Mouse (Mus musculus) liver, postnatal 0 days (tissue): ENCODE results near the gene Cul9. TPM values are rescaled to one million over a fixed set of nuclear protein-coding genes. Genes with fewer than 3 reads are reported as not detected.

ENCODE experiments used
- ATAC-seq: fragments of 200-750 bp; cut with Nextera tagmentation; 2 replicates; pipeline ENCODE4 v1.8.0; 2017; ENCODE audit warnings: mild to moderate bottlenecking, moderate library complexity
- DNase-seq: peaks from one replicate; pipeline ENCODE4 v3.0.0-alpha.2; 2016
- H3K27ac ChIP-seq: fragments of 300-500 bp; sonication (generic); 2 replicates; pipeline ENCODE4 v1.5.1; 2014; ENCODE audit warnings: antibody characterized with exemption, moderate library complexity, mild to moderate bottlenecking, low read depth
- H3K27me3 ChIP-seq: fragments of 300-500 bp; sonication (generic); 2 replicates; pipeline ENCODE4 v1.6.1; 2014; ENCODE audit warnings: low read length, control low read depth, mixed read lengths; ENCODE audit not compliant: insufficient read depth
- H3K36me3 ChIP-seq: fragments of 300-500 bp; sonication (generic); replicated peaks from 2 replicates; pipeline ENCODE4 v1.6.1; 2014; ENCODE audit warnings: mild to moderate bottlenecking, control low read depth, low read length, moderate library complexity, mixed read lengths; ENCODE audit not compliant: insufficient read depth
- H3K4me1 ChIP-seq: fragments of 300-500 bp; sonication (generic); 2 replicates; pipeline ENCODE4 v1.6.1; 2014; ENCODE audit warnings: antibody characterized with exemption, mild to moderate bottlenecking, control low read depth; ENCODE audit not compliant: insufficient read depth
- H3K4me2 ChIP-seq: fragments of 300-500 bp; sonication (generic); 2 replicates; pipeline ENCODE4 v1.6.1; 2014; ENCODE audit warnings: low read depth, mild to moderate bottlenecking, low read length, moderate library complexity, mixed read lengths
- H3K4me3 ChIP-seq: fragments of 300-500 bp; sonication (generic); 2 replicates; pipeline ENCODE4 v1.5.1; 2014; ENCODE audit warnings: low read depth, low read length
- H3K9ac ChIP-seq: fragments of 300-500 bp; sonication (generic); replicated peaks from 2 replicates; pipeline ENCODE4 v1.6.1; 2014; ENCODE audit warnings: mild to moderate bottlenecking, moderate library complexity
- H3K9me3 ChIP-seq: fragments of 300-500 bp; sonication (generic); 2 replicates; pipeline ENCODE4 v1.6.1; 2016; ENCODE audit warnings: mild to moderate bottlenecking, control low read depth, low read length, mixed read lengths
- CTCF ChIP-seq: sonication (generic); IDR thresholded peaks from 2 replicates; pipeline ENCODE4 v1.5.1; 2016; ENCODE audit warnings: antibody characterized with exemption, low read depth
- EP300 ChIP-seq: IDR thresholded peaks from 2 replicates; pipeline ENCODE4 v1.6.1; 2016; ENCODE audit warnings: antibody characterized with exemption, low read depth, mild to moderate bottlenecking
- WGBS: fragments of 180-500 bp; shearing (Covaris S2); extraction: QIAGEN DNeasy Blood & Tissue Kit; methylation state at CpG from one replicate; pipeline ENCODE4 v1.1.7; 2014; ENCODE audit not compliant: insufficient replicate concordance; 5-methylcytosine and 5-hydroxymethylcytosine counted together
- polyA plus RNA-seq: library from polyadenylated mRNA; unstranded; fragments of >200 nt; fragmentation: Nextera tagmentation; extraction: Ambion mirVana; gene quantifications from 2 replicates; pipeline ENCODE4 v1.2.1, GENCODE M21; 2015

The Cul9 gene
- 1.0 and 1.3 TPM in 2 replicates for polyA plus RNA-seq

GRCm38 (mm10) chr17:46545813-46546564 is at the start of gene Cul9:
Gene Cul9 (minus strand): TSS chr17:46546388.
- WGBS, result 4% methylated on average over 44 of the region's 49 CpGs
- H3K9ac ChIP-seq, result peak within 1 kb of the TSS; percentile 67
- peak; percentile 78 for ATAC-seq

GRCm38 (mm10) chr17:46595336-46595735 is 49.1 kb upstream of the Cul9 start:
- no peak overlapping the region for H3K4me2 ChIP-seq
- H3K27ac ChIP-seq, result no peak overlapping the region
- no peaks in the 10 kb centered on the region for H3K9me3 ChIP-seq
- H3K4me1 ChIP-seq, result no peaks in the 10 kb centered on the region
- no peak overlapping the region for H3K9ac ChIP-seq
- H3K4me3 ChIP-seq, result no peak overlapping the region
- no peaks in the 10 kb centered on the region for H3K27me3 ChIP-seq
- ATAC-seq, result no peak
- WGBS, result 86% methylated on average over 6 of the region's 6 CpGs
- no peaks in the 10 kb centered on the region for H3K36me3 ChIP-seq
- TF ChIP-seq CTCF (no peak), EP300 (no peak)
- DNase-seq, result no peak

More at GRCm38 (mm10) chr17:46545813-46546564, at the start of gene Cul9:
- 0 out of 2 replicates have a peak, but pooled peaks cover 5% of the 10 kb centered on the region for H3K27me3 ChIP-seq
- H3K4me2 ChIP-seq, result peak within 1 kb of the TSS; percentile 86
- no peaks in the 10 kb centered on the region for H3K9me3 ChIP-seq
- H3K36me3 ChIP-seq, result peaks cover 21% of the 10 kb centered on the region
- H3K27ac ChIP-seq, result no peak within 1 kb of the TSS
- H3K4me3 ChIP-seq, result peak within 1 kb of the TSS; percentile 58
- TF ChIP-seq CTCF (no peak), EP300 (no peak)
- DNase-seq, result peak; percentile 72
- peaks cover 9% of the 10 kb centered on the region; the same call in 1 of the 2 replicates for H3K4me1 ChIP-seq

GRCm38 (mm10) chr17:46594606-46595005 is 48.4 kb upstream of the Cul9 start:
- H3K9ac ChIP-seq, result no peak overlapping the region
- ATAC-seq (no peak), DNase-seq (no peak)
- no peak overlapping the region for H3K4me2 ChIP-seq
- no peaks in the 10 kb centered on the region for H3K27me3 ChIP-seq
- no peaks in the 10 kb centered on the region for H3K9me3 ChIP-seq
- H3K36me3 ChIP-seq, result no peaks in the 10 kb centered on the region
- WGBS, result 75% methylated on average over 9 of the region's 9 CpGs
- H3K4me1 ChIP-seq, result peaks cover 3% of the 10 kb centered on the region
- no peak overlapping the region for H3K4me3 ChIP-seq
- TF ChIP-seq EP300 (no peak), CTCF (no peak)
- H3K27ac ChIP-seq, result no peak overlapping the region

GRCm38 (mm10) chr17:46593124-46593523 is 46.9 kb upstream of the Cul9 start:
- no peaks in the 10 kb centered on the region for H3K27me3 ChIP-seq
- WGBS, result 86% methylated on average over 4 of the region's 4 CpGs
- H3K27ac ChIP-seq, result no peak overlapping the region
- no peak overlapping the region for H3K4me3 ChIP-seq
- H3K9me3 ChIP-seq, result no peaks in the 10 kb centered on the region
- no peak overlapping the region for H3K4me2 ChIP-seq
- DNase-seq (no peak), ATAC-seq (no peak)
- no peak for TF ChIP-seq CTCF
- TF ChIP-seq EP300, result no peak
- H3K4me1 ChIP-seq, result peaks cover 6% of the 10 kb centered on the region
- H3K9ac ChIP-seq, result no peak overlapping the region
- H3K36me3 ChIP-seq, result no peaks in the 10 kb centered on the region

DNA sequence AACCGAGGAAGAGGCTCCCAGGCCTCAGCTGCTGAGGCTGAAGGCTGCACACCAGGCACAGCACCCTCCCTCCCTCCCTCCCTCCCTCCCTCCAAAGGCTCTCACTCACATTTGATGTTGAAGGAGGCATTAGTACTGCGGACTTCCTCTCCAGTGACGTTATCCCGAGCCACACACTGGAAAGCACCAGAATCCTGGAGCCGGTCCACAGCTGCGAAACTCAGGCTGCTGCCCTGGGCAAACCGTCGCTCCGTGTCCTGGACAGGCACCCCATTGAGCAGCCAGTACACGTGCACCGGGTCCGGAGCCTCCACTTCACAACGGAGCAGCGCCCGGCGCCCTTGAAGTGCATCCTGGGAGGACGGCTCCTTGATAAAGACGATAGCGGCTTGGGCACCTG is 45.2 kb upstream of the Cul9 start:
- H3K27ac ChIP-seq, result no peak overlapping the region
- H3K36me3 ChIP-seq, result no peaks in the 10 kb centered on the region
- peaks cover 8% of the 10 kb centered on the region for H3K4me1 ChIP-seq
- ATAC-seq (no peak), DNase-seq (no peak)
- H3K4me2 ChIP-seq, result no peak overlapping the region
- no peak overlapping the region for H3K4me3 ChIP-seq
- WGBS, result 85% methylated on average over 19 of the region's 19 CpGs
- H3K9me3 ChIP-seq, result no peaks in the 10 kb centered on the region
- TF ChIP-seq CTCF (no peak), EP300 (no peak)
- no peak overlapping the region for H3K9ac ChIP-seq
- H3K27me3 ChIP-seq, result no peaks in the 10 kb centered on the region

- WGBS, result 55% methylated on average over 7 of the region's 7 CpGs
- TF ChIP-seq CTCF, result no peak
- no peak for TF ChIP-seq EP300
- H3K4me3 ChIP-seq, result no peak overlapping the region
- H3K9ac ChIP-seq, result no peak overlapping the region
- peak overlapping the region; percentile 36 for H3K4me2 ChIP-seq
- H3K4me1 ChIP-seq, result peaks cover 8% of the 10 kb centered on the region
- no peaks in the 10 kb centered on the region for H3K9me3 ChIP-seq
- H3K27me3 ChIP-seq, result no peaks in the 10 kb centered on the region
- H3K36me3 ChIP-seq, result 0 out of 2 replicates have a peak, but pooled peaks cover 2% of the 10 kb centered on the region
- DNase-seq (peak; percentile 53), ATAC-seq (peak; percentile 74)
- peak overlapping the region; percentile 39; the same call in 1 of the 2 replicates for H3K27ac ChIP-seq
These were observed 44.3 kb upstream of the Cul9 start for GRCm38 (mm10) chr17:46590439-46590838.
